Mouse (Mus musculus) kidney, postnatal 4 days (tissue): ENCODE measurements around the gene Lgmn.

ENCODE experiments used
- DNase-seq, 2 experiments: peaks; one replicate each; pipeline ENCODE4 v3.0.0; 2021; ENCODE audit warnings: mixed read lengths in 2 of 2

The Lgmn gene

DNA sequence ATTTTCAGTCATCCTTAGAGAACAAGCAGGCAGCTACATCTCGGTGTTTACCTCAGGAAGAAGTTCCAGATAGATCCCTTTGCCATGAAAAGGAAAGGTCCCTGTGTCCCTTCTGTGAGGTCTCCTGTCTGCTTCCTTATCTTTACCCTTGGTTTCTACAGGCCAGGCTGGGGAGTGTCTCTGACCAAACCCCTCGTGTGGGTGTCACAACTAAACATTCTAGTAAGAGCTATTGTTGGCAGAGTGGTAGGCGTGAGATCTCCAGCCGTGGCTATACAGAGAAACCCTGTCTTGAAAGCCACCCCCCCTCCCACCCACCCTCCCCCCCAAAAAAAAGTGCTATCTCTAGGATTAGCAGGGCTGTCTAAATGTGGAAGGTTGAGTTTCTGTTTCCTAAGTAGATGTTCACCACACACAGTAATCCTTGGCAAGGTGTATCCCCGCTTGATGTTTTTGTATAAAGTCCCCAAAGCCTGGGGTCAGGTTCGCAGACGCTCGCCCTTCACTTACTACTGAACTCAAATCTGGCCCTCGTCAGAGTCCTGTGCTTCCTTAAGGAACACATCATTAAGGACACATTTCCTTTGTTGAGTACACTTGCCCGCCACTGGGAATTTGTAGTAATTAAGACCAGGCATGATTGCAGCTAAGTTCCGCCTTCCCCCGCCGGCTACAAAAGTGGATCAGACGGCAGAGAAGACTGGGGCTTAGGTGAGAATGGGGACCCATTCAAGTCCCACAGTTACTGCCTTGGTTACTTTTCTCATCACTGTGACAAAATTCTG is 94.4 kb downstream of the Lgmn start:
- no peak for DNase-seq
